Mouse (Mus musculus) olfactory bulb, adult 2 months (tissue): ENCODE results near the gene Gramd4.

ENCODE experiments used
- CTCF ChIP-seq: fragments of 200-500 bp; IDR thresholded peaks from 2 replicates; pipeline ENCODE4 v1.5.1; 2012; ENCODE audit warnings: low read depth, mild to moderate bottlenecking, low read length, moderate library complexity; ENCODE audit not compliant: insufficient read depth
- POLR2A ChIP-seq: fragments of 200-500 bp; IDR thresholded peaks from 2 replicates; pipeline ENCODE4 v1.6.1; 2012; ENCODE audit warnings: mild to moderate bottlenecking, low read depth, low read length, moderate library complexity; ENCODE audit not compliant: insufficient read depth

GRCm38 (mm10) chr15:86061848-86062481 lies 4.5 kb downstream of the Gramd4 start:
- no peak for TF ChIP-seq POLR2A
- TF ChIP-seq CTCF: no peak
